Mouse (Mus musculus) liver, adult 2 months (tissue): ENCODE results near the gene Dlgap5.

ENCODE experiments used
- CTCF ChIP-seq: fragments of 200-500 bp; IDR thresholded peaks from 2 replicates; pipeline ENCODE4 v1.5.1; 2011; ENCODE audit warnings: low read depth, low read length, control low read depth
- POLR2A ChIP-seq: fragments of 200-500 bp; IDR thresholded peaks from 2 replicates; pipeline ENCODE4 v1.6.1; 2011; ENCODE audit warnings: low read length, control low read depth; ENCODE audit not compliant: insufficient read depth; ENCODE audit errors: extremely low read depth

DNA sequence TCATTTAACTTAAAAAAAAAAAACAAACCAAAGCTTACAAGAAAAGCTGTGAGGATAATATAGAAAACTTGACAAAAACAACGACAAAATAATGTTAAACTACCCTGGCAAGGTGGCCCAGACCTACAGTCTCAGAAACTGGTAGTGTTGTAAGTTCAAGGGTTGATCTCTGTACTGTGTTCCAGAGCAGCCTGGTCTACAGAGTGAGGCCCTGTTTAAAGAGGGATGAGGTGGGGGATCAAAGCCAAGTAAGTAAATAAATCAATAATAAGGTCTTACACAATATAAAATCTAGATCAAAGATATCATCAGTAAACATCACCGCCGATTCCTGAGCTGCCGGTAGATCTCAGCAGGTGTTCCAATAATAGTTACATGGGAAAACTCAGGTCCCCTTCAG is 44.2 kb upstream of the Dlgap5 start:
- TF ChIP-seq CTCF (no peak), POLR2A (no peak)
